Mouse (Mus musculus) G1E (cell line): ENCODE data around the gene Asf1b.

Experiments used
- CTCF ChIP-seq: IDR thresholded peaks from 2 replicates; pipeline ENCODE4 v1.5.1; 2012; ENCODE audit warnings: low read depth, low read length, inconsistent platforms, mixed read lengths
- GATA1 ChIP-seq: IDR thresholded peaks from 2 replicates; pipeline ENCODE4 v1.6.1; 2012; ENCODE audit warnings: borderline replicate concordance, low read length, inconsistent platforms, mixed read lengths
- TAL1 ChIP-seq: conservative IDR thresholded peaks from 2 replicates; pipeline ENCODE4 v1.6.1; 2012; ENCODE audit warnings: low read depth, low read length, inconsistent platforms, mixed read lengths

DNA sequence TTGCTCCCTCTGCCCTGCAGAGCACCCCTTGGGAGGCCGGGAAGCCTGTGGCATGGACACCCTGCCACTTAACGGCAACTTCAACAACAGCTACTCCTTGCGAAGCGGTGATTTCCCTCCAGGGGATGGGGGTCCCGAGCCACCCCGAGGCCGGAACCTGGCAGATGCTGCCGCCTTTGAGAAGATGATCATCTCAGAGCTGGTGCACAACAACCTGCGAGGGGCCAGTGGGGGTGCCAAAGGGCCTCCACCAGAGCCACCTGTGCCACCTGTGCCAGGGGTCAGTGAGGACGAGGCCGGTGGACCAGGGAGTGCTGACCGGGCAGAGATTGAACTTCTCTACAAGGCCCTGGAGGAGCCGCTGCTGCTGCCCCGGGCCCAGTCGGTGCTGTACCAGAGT is 17.0 kb upstream of the Asf1b start:
- no peak for TF ChIP-seq CTCF
- TF ChIP-seq GATA1, result no peak
- TF ChIP-seq TAL1, result no peak
